Mouse (Mus musculus): ENCODE results near the gene Tgm7.

GRCm38 (mm10) chr2:121045653-121046052 lies 63.9 kb downstream of the Tgm7 start:
- TF ChIP-seq CTCF (IDR thresholded peaks at IDR 0.05) (no peak), EP300 (IDR thresholded peaks at IDR 0.05) (no peak)
